Mouse (Mus musculus): Measurements from ENCODE around the gene Gm20388. TPM values are rescaled to one million over a fixed set of nuclear protein-coding genes. Genes with fewer than 3 reads are reported as not detected.
A peak's percentile ranks its signal among the peaks of the same experiment; 100 is the strongest.

The Gm20388 gene
- polyA plus RNA-seq, 2 experiments: 8.5 TPM; not detected in 1

- no peak for TF ChIP-seq EP300 (IDR thresholded peaks at IDR 0.05; ENCODE audit: low read depth)
- TF ChIP-seq CTCF (IDR thresholded peaks at IDR 0.05; ENCODE audit: low read depth): no peak
- no peaks in the 10 kb centered on the region for H3K9me3 ChIP-seq (ENCODE audit: control insufficient read depth, low read length)
- no peak for DNase-seq (ENCODE audit: low read depth in 3 of 3, low spot score in 3 of 3)
- no peaks in the 10 kb centered on the region for H3K27me3 ChIP-seq (ENCODE audit: control insufficient read depth, insufficient read depth, low read length)
- 74% methylated on average over 12 of the region's 12 CpGs for WGBS (ENCODE audit: insufficient replicate concordance)
- H3K36me3 ChIP-seq (replicated peaks; ENCODE audit: control insufficient read depth, insufficient read depth, low read depth): peaks cover 92% of the 10 kb centered on the region
- no peak overlapping the region for H3K9ac ChIP-seq (replicated peaks)
- H3K4me3 ChIP-seq (ENCODE audit: insufficient read depth in 1 of 2, low read depth in 2 of 2, low read length in 2 of 2): no peak overlapping the region
- H3K4me2 ChIP-seq (ENCODE audit: low read depth): no peak overlapping the region
- no peak overlapping the region for H3K27ac ChIP-seq
- no peaks in the 10 kb centered on the region for H3K4me1 ChIP-seq (replicated peaks; ENCODE audit: control insufficient read depth in 2 of 2, insufficient read depth in 2 of 2, low read length in 1 of 2)
- no peak for ATAC-seq (ENCODE audit: insufficient read depth)
Observed at GRCm38 (mm10) chr8:122484831-122485230, 2574.2 kb downstream of the Gm20388 start.

- no peaks in the 10 kb centered on the region for H3K27me3 ChIP-seq (ENCODE audit: control insufficient read depth, insufficient read depth, low read length)
- no peaks in the 10 kb centered on the region for H3K4me1 ChIP-seq (replicated peaks; ENCODE audit: control insufficient read depth in 2 of 2, insufficient read depth in 2 of 2, low read length in 1 of 2)
- H3K36me3 ChIP-seq (replicated peaks; ENCODE audit: control insufficient read depth, insufficient read depth, low read depth): peaks cover 97% of the 10 kb centered on the region
- no peak overlapping the region for H3K4me3 ChIP-seq (ENCODE audit: insufficient read depth in 1 of 2, low read depth in 2 of 2, low read length in 2 of 2)
- no peak overlapping the region for H3K4me2 ChIP-seq (ENCODE audit: low read depth)
- no peak for TF ChIP-seq EP300 (IDR thresholded peaks at IDR 0.05; ENCODE audit: low read depth)
- no peak for TF ChIP-seq CTCF (IDR thresholded peaks at IDR 0.05; ENCODE audit: low read depth)
- no peak overlapping the region for H3K27ac ChIP-seq
- DNase-seq (ENCODE audit: low read depth in 3 of 3, low spot score in 3 of 3): no peak
- ATAC-seq (ENCODE audit: insufficient read depth): no peak
- no peak overlapping the region for H3K9ac ChIP-seq (replicated peaks)
- no peaks in the 10 kb centered on the region for H3K9me3 ChIP-seq (ENCODE audit: control insufficient read depth, low read length)
- WGBS (ENCODE audit: insufficient replicate concordance): 95% methylated on average over 9 of the region's 9 CpGs
Observed at GRCm38 (mm10) chr8:122488387-122488786, 2577.7 kb downstream of the Gm20388 start.

GRCm38 (mm10) chr8:122497016-122497734 is 2586.5 kb downstream of the Gm20388 start:
- no peak overlapping the region for H3K27ac ChIP-seq
- DNase-seq (ENCODE audit: low read depth in 3 of 3, low spot score in 3 of 3) (no peak), ATAC-seq (ENCODE audit: insufficient read depth) (no peak)
- H3K4me2 ChIP-seq (ENCODE audit: low read depth): no peak overlapping the region
- WGBS (ENCODE audit: insufficient replicate concordance): 80% methylated on average over 12 of the region's 12 CpGs
- H3K9ac ChIP-seq (replicated peaks): no peak overlapping the region
- TF ChIP-seq EP300 (IDR thresholded peaks at IDR 0.05; ENCODE audit: low read depth) (no peak), CTCF (IDR thresholded peaks at IDR 0.05; ENCODE audit: low read depth) (no peak)
- peaks cover 95% of the 10 kb centered on the region for H3K36me3 ChIP-seq (replicated peaks; ENCODE audit: control insufficient read depth, insufficient read depth, low read depth)
- H3K9me3 ChIP-seq (ENCODE audit: control insufficient read depth, low read length): no peaks in the 10 kb centered on the region
- H3K27me3 ChIP-seq (ENCODE audit: control insufficient read depth, insufficient read depth, low read length): no peaks in the 10 kb centered on the region
- H3K4me3 ChIP-seq (ENCODE audit: insufficient read depth in 1 of 2, low read depth in 2 of 2, low read length in 2 of 2): no peak overlapping the region
- no peaks in the 10 kb centered on the region for H3K4me1 ChIP-seq (replicated peaks; ENCODE audit: control insufficient read depth in 2 of 2, insufficient read depth in 2 of 2, low read length in 1 of 2)

- no peak overlapping the region for H3K4me3 ChIP-seq (ENCODE audit: insufficient read depth in 1 of 2, low read depth in 2 of 2, low read length in 2 of 2)
- no peak for DNase-seq (ENCODE audit: low read depth in 3 of 3, low spot score in 3 of 3)
- peak; percentile 70 for TF ChIP-seq CTCF (IDR thresholded peaks at IDR 0.05; ENCODE audit: low read depth)
- TF ChIP-seq EP300 (IDR thresholded peaks at IDR 0.05; ENCODE audit: low read depth): no peak
- no peak overlapping the region for H3K9ac ChIP-seq (replicated peaks)
- no peaks in the 10 kb centered on the region for H3K9me3 ChIP-seq (ENCODE audit: control insufficient read depth, low read length)
- H3K4me1 ChIP-seq (replicated peaks; ENCODE audit: control insufficient read depth in 2 of 2, insufficient read depth in 2 of 2, low read length in 1 of 2): no peaks in the 10 kb centered on the region
- H3K4me2 ChIP-seq (ENCODE audit: low read depth): no peak overlapping the region
- no peak overlapping the region for H3K27ac ChIP-seq
- H3K36me3 ChIP-seq (replicated peaks; ENCODE audit: control insufficient read depth, insufficient read depth, low read depth): peaks cover 89% of the 10 kb centered on the region
- no peaks in the 10 kb centered on the region for H3K27me3 ChIP-seq (ENCODE audit: control insufficient read depth, insufficient read depth, low read length)
- no peak for ATAC-seq (ENCODE audit: insufficient read depth)
- WGBS (ENCODE audit: insufficient replicate concordance): 77% methylated on average over 17 of the region's 17 CpGs
Observed at GRCm38 (mm10) chr8:122497912-122498311, 2587.3 kb downstream of the Gm20388 start.

- H3K36me3 ChIP-seq (replicated peaks; ENCODE audit: control insufficient read depth, insufficient read depth, low read depth): peaks cover 72% of the 10 kb centered on the region
- ATAC-seq (ENCODE audit: insufficient read depth) (peak; percentile 56), DNase-seq (ENCODE audit: low read depth in 3 of 3, low spot score in 3 of 3) (peak; percentile 67 to 69 (median 68))
- H3K4me1 ChIP-seq (replicated peaks; ENCODE audit: control insufficient read depth in 2 of 2, insufficient read depth in 2 of 2, low read length in 1 of 2): no peaks in the 10 kb centered on the region
- H3K27ac ChIP-seq: no peak overlapping the region
- H3K9me3 ChIP-seq (ENCODE audit: control insufficient read depth, low read length): no peaks in the 10 kb centered on the region
- TF ChIP-seq CTCF (IDR thresholded peaks at IDR 0.05; ENCODE audit: low read depth): peak; percentile 98
- TF ChIP-seq EP300 (IDR thresholded peaks at IDR 0.05; ENCODE audit: low read depth): no peak
- H3K27me3 ChIP-seq (ENCODE audit: control insufficient read depth, insufficient read depth, low read length): no peaks in the 10 kb centered on the region
- no peak overlapping the region for H3K4me2 ChIP-seq (ENCODE audit: low read depth)
- H3K9ac ChIP-seq (replicated peaks): no peak overlapping the region
- no peak overlapping the region for H3K4me3 ChIP-seq (ENCODE audit: insufficient read depth in 1 of 2, low read depth in 2 of 2, low read length in 2 of 2)
- 39% methylated on average over 10 of the region's 10 CpGs for WGBS (ENCODE audit: insufficient replicate concordance)
Observed at GRCm38 (mm10) chr8:122500856-122501255, 2590.2 kb downstream of the Gm20388 start.

All from liver, embryonic 14.5 days (tissue).